Mouse (Mus musculus) midbrain, postnatal 0 days (tissue): ENCODE results near the gene T2. TPM values are rescaled to one million over a fixed set of nuclear protein-coding genes. Genes with fewer than 3 reads are reported as not detected.

Experiments
- ATAC-seq: fragments of 200-750 bp; cut with Nextera tagmentation; 2 replicates; pipeline ENCODE4 v1.8.0; 2017; ENCODE audit warnings: moderate number of reproducible peaks, mild to moderate bottlenecking, moderate TSS enrichment, moderate library complexity; ENCODE audit not compliant: low FRiP score
- DNase-seq: peaks from one replicate; pipeline ENCODE4 v3.0.0-alpha.2; 2015; ENCODE audit warnings: low spot score
- H3K27ac ChIP-seq: fragments of 300-500 bp; sonication (generic); 2 replicates; pipeline ENCODE4 v1.5.1; 2014; ENCODE audit warnings: low read depth, mild to moderate bottlenecking, low read length, mixed read lengths
- H3K27me3 ChIP-seq: fragments of 300-500 bp; sonication (generic); 2 replicates; pipeline ENCODE4 v1.6.1; 2014; ENCODE audit warnings: low read length, control low read depth, mixed read lengths; ENCODE audit not compliant: insufficient read depth
- H3K36me3 ChIP-seq: fragments of 300-500 bp; sonication (generic); 2 replicates; pipeline ENCODE4 v1.6.1; 2014; ENCODE audit warnings: low read length, control low read depth, mixed read lengths; ENCODE audit not compliant: insufficient read depth
- H3K4me1 ChIP-seq: fragments of 300-500 bp; sonication (generic); 2 replicates; pipeline ENCODE4 v1.6.1; 2014; ENCODE audit warnings: mild to moderate bottlenecking, control low read depth, antibody characterized with exemption, low read length, mixed read lengths; ENCODE audit not compliant: insufficient read depth
- H3K4me2 ChIP-seq: fragments of 300-500 bp; sonication (generic); 2 replicates; pipeline ENCODE4 v1.6.1; 2014; ENCODE audit warnings: low read depth, mild to moderate bottlenecking, low read length, mixed read lengths; ENCODE audit not compliant: poor library complexity, severe bottlenecking
- H3K4me3 ChIP-seq: fragments of 300-500 bp; sonication (generic); 2 replicates; pipeline ENCODE4 v1.5.1; 2014; ENCODE audit warnings: low read depth, mild to moderate bottlenecking, low read length, moderate library complexity
- H3K9ac ChIP-seq: fragments of 300-500 bp; sonication (generic); replicated peaks from 2 replicates; pipeline ENCODE4 v1.6.1; 2014; ENCODE audit warnings: mild to moderate bottlenecking, low read length, moderate library complexity, mixed read lengths; ENCODE audit not compliant: poor library complexity, severe bottlenecking
- H3K9me3 ChIP-seq: fragments of 300-500 bp; sonication (generic); 2 replicates; pipeline ENCODE4 v1.6.1; 2016; ENCODE audit warnings: low read length, control low read depth
- CTCF ChIP-seq: IDR thresholded peaks from 2 replicates; pipeline ENCODE4 v1.5.1; 2016; ENCODE audit warnings: antibody characterized with exemption, mild to moderate bottlenecking
- WGBS: fragments of 180-500 bp; shearing (Covaris S2); extraction: QIAGEN DNeasy Blood & Tissue Kit; methylation state at CpG from one replicate; pipeline ENCODE4 v1.1.7; 2014; 5-methylcytosine and 5-hydroxymethylcytosine counted together
- polyA plus RNA-seq: library from polyadenylated mRNA; unstranded; fragments of >200 nt; fragmentation: Nextera tagmentation; extraction: Ambion mirVana; gene quantifications from 2 replicates; pipeline ENCODE4 v1.2.1, GENCODE M21; 2015
- total RNA-seq: library from RNA; depleted of rRNA; stranded (reverse); fragments of >200 nt; gene quantifications from 2 replicates; pipeline ENCODE4 v1.2.3, GENCODE M21; 2014

Gene T2
- total and polyA plus RNA-seq, 2 experiments from 2014 or later: 0.38 to 0.81 TPM

DNA sequence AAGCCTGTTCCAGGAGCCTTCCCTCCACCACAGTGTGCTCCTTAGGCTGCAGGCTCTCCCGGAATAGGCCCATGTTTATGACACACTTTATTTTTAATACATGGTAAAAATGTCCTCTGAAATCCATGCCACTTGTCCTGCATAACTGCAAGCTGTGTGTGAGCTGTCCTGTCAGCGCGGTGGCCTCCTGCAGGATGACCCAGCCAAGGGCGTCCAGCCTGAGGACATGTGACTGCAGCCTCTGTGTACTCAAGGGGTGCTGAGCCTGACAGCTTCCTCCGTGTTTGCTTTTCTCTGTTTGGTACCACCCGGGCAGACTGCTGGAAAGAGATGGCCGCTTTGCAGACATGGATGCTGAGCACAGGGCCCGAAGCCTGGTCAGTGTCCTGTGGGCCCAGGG lies 61.1 kb downstream of the T2 start:
- ATAC-seq (no peak), DNase-seq (no peak)
- H3K4me1 ChIP-seq: peaks cover 3% of the 10 kb centered on the region; the same call in 1 of the 2 replicates
- H3K9me3 ChIP-seq: no peaks in the 10 kb centered on the region
- 67% methylated on average over 8 of the region's 8 CpGs for WGBS
- H3K9ac ChIP-seq: no peak overlapping the region
- H3K4me2 ChIP-seq: no peak overlapping the region
- H3K4me3 ChIP-seq: no peak overlapping the region
- no peaks in the 10 kb centered on the region for H3K27me3 ChIP-seq
- no peak overlapping the region for H3K27ac ChIP-seq
- H3K36me3 ChIP-seq: no peaks in the 10 kb centered on the region
- no peak for TF ChIP-seq CTCF

DNA sequence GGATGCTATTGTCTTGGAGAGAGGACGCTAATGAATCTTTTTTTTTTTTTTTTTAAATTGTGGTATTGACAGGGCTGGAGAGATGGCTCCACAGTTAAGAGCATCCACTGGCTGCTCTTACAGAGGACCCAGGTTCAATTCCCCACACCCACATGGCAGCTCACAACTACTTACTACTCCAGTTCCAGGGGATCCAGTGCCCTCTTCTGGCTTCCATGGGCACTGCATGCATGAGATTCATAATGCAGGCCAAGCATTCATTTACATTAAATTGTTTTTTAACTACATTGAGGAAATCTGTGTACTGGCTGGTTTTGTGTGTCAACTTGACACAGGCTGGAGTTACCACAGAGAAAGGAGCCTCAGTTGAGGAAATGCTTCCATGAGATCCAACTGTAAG lies 64.9 kb downstream of the T2 start:
- WGBS: 46% methylated on average over 1 of the region's 1 CpGs
- H3K4me1 ChIP-seq: no peaks in the 10 kb centered on the region
- ATAC-seq (no peak), DNase-seq (no peak)
- H3K27me3 ChIP-seq: no peaks in the 10 kb centered on the region
- peak; percentile 45 for TF ChIP-seq CTCF
- no peak overlapping the region for H3K27ac ChIP-seq
- H3K36me3 ChIP-seq: no peaks in the 10 kb centered on the region
- no peak overlapping the region for H3K9ac ChIP-seq
- no peak overlapping the region for H3K4me3 ChIP-seq
- no peaks in the 10 kb centered on the region for H3K9me3 ChIP-seq
- H3K4me2 ChIP-seq: no peak overlapping the region

DNA sequence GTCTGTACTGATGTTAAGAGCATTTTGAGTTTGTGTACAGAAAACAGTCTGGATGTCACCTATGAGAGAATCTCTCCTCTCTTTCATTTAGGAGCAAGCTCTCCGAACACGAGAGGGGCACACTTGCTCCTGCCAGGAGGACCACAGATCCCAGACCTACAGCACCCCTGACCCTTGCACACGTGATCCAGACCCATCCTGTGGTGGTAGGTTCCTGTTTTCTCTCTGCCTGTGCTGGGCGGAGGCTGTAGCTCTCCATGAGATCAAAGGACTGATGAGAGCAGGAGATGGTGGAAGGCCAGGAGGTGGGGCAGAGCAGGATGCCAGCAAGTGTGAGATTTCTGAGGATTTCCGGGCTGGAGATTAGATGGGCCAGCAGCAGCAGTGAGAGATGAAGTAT lies 65.7 kb downstream of the T2 start:
- 60% methylated on average over 5 of the region's 5 CpGs for WGBS
- Histone ChIP-seq H3K9ac (no peak overlapping the region), H3K27me3 (no peaks in the 10 kb centered on the region), H3K36me3 (no peaks in the 10 kb centered on the region), H3K4me1 (no peaks in the 10 kb centered on the region), H3K27ac (no peak overlapping the region), H3K4me2 (no peak overlapping the region), H3K9me3 (no peaks in the 10 kb centered on the region), H3K4me3 (no peak overlapping the region)
- ATAC-seq: no peak
- no peak for TF ChIP-seq CTCF
- no peak for DNase-seq

DNA sequence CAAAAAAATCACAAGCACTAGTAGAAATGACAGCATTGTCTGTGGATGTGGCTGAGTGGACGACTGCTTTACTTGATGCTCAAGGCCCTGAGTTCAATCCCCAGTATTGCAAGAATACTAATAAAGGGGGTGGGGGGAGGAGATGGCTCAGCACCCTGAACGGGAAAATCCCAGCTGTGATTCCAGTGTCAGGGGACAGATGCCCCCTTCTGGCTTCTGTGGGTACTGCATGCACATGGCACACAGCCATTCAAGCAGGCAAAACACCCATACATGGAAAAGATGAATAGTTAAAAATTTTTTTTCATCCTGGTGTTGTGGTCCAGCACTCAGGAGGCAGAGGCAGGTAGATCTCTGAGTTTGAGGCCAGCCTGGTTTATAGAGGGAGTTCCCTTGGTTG lies 67.5 kb downstream of the T2 start:
- H3K27ac ChIP-seq: no peak overlapping the region
- no peak overlapping the region for H3K9ac ChIP-seq
- H3K27me3 ChIP-seq: 0 out of 2 replicates have a peak, but pooled peaks cover 6% of the 10 kb centered on the region
- 38% methylated on average over 2 of the region's 2 CpGs for WGBS
- no peak overlapping the region for H3K4me3 ChIP-seq
- H3K4me1 ChIP-seq: no peaks in the 10 kb centered on the region
- DNase-seq: peak; percentile 26
- no peaks in the 10 kb centered on the region for H3K9me3 ChIP-seq
- peak; percentile 70 for TF ChIP-seq CTCF
- no peak overlapping the region for H3K4me2 ChIP-seq
- H3K36me3 ChIP-seq: no peaks in the 10 kb centered on the region
- no peak for ATAC-seq

DNA sequence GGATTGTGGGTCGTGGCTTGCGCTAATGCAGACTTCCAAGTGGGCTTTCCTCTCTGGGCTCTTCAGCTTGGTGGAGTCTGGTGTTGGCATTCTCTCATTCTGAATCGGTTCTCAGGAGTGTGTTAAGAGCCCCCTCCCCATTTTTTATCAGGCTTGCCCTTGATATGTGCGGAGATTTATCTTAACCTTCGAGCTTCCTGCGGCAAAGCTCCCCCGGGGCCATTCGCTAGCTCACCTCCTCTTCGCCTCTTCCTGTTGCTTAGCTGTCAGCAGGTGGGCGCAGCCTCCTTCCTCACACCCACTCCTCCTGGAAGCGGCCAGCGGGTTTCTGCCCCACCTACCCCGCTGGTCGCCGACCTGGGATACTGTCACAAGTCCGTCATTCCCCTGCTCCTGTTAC lies 73.6 kb downstream of the T2 start:
- TF ChIP-seq CTCF: no peak
- no peaks in the 10 kb centered on the region for H3K36me3 ChIP-seq
- no peak overlapping the region for H3K9ac ChIP-seq
- no peak overlapping the region for H3K4me2 ChIP-seq
- WGBS: 1% methylated on average over 16 of the region's 16 CpGs
- DNase-seq (no peak), ATAC-seq (no peak)
- no peak overlapping the region for H3K4me3 ChIP-seq
- no peak overlapping the region for H3K27ac ChIP-seq
- peaks cover 9% of the 10 kb centered on the region; the same call in 1 of the 2 replicates for H3K4me1 ChIP-seq
- H3K27me3 ChIP-seq: peaks cover 64% of the 10 kb centered on the region
- H3K9me3 ChIP-seq: no peaks in the 10 kb centered on the region

DNA sequence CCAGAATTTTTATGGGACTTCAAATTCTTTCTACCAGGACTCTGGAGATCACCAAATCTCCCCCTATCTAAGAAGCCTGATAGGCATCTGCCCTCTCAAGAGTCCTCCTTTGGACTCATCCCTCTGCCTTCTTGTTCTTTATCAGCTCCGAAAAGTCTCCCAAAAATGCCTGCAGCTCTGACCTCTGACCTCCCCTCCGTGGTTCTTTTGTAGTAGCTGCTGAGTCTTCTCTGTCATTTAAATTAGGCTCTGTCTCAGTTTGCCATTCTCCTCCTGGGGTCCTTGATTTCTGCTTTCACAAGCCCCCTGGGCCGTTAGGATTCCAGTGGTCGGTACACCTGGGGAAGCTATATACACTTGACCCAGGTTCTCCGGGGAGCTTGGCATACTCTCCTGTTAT lies 74.1 kb downstream of the T2 start:
- Histone ChIP-seq H3K27ac (no peak overlapping the region), H3K27me3 (peaks cover 68% of the 10 kb centered on the region), H3K4me1 (peaks cover 9% of the 10 kb centered on the region; the same call in 1 of the 2 replicates), H3K9ac (no peak overlapping the region), H3K4me3 (no peak overlapping the region), H3K9me3 (no peaks in the 10 kb centered on the region), H3K4me2 (no peak overlapping the region), H3K36me3 (no peaks in the 10 kb centered on the region)
- WGBS: 3% methylated on average over 5 of the region's 5 CpGs
- ATAC-seq (no peak), DNase-seq (no peak)
- TF ChIP-seq CTCF: no peak
